11 mouse cellular contexts compared by ENCODE assay signal in the genomic region with DNA sequence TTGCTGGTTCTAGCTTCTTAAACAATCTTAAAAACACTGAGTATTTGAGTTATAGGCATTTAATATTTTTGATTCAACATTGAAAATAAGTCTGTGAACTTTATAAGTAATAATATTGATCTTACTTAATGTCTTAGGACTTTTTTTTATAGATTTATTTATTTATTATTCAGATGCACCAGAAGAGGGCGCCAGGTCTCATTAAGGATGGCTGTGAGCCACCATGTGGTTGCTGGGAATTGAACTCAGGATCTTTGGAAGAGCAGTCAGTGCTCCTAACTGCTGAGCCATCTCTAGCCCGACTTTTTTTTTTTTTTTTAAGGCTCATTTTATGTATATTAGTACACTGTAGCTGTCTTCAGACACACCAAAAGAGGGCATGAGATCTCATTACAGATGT. TPM values are rescaled to one million over a fixed set of nuclear protein-coding genes. Genes with fewer than 3 reads are reported as not detected.
A peak's percentile ranks its signal among the peaks of the same experiment; 100 is the strongest.
DNase-seq lines count a peak whose midpoint lies in the region; ATAC-seq lines count a peak whose summit lies in the region.
"Had no signal": no experiment of that assay in that cellular context is flagged by ENCODE, and none has a peak within 500 bp of the region (broad histone marks: within the 10 kb centered on the region; RNA-seq: fewer than 3 reads in every experiment).

No protein-coding gene starts in this region.

- no peak overlapping the region for H3K9ac ChIP-seq in midbrain, embryonic 14.5 days (replicated peaks; ENCODE audit: low read length)
- H3K9ac ChIP-seq: embryonic facial prominence, embryonic 12.5 days; stomach, embryonic 15.5 days had no signal

- H3K4me3 ChIP-seq in erythroblast, embryonic 14.5 days (replicated peaks), result peak overlapping the region; percentile 90
- H3K4me3 ChIP-seq in midbrain, embryonic 14.5 days (replicated peaks; ENCODE audit: low read depth, low read length), result no peak overlapping the region
- H3K4me3 ChIP-seq in midbrain, embryonic 10.5 days, result no peak overlapping the region
- H3K4me3 ChIP-seq: embryonic facial prominence, embryonic 12.5 days; stomach, embryonic 15.5 days had no signal

- H3K4me1 ChIP-seq in erythroblast, embryonic 14.5 days (ENCODE audit: control insufficient read depth), result peaks cover 45% of the 10 kb centered on the region
- H3K4me1 ChIP-seq in midbrain, embryonic 14.5 days (ENCODE audit: control insufficient read depth, insufficient read depth, low read length), result peaks cover 26% of the 10 kb centered on the region
- H3K4me1 ChIP-seq in midbrain, embryonic 10.5 days, result peaks cover 23% of the 10 kb centered on the region

- H3K4me2 ChIP-seq in midbrain, embryonic 14.5 days (ENCODE audit: low read length), result no peak overlapping the region

- WGBS in midbrain, embryonic 14.5 days, result 60% methylated on average over 2 of the region's 2 CpGs
- WGBS in midbrain, embryonic 10.5 days, result 55% methylated on average over 2 of the region's 2 CpGs

- ATAC-seq in erythroblast, adult 5-6 weeks (replicated peaks; ENCODE audit: low FRiP score, poor library complexity, severe bottlenecking), result no peak
- ATAC-seq in midbrain, embryonic 14.5 days (ENCODE audit: low FRiP score, low TSS enrichment), result no peak

- no peaks in the 10 kb centered on the region for H3K9me3 ChIP-seq in erythroblast, embryonic 14.5 days (ENCODE audit: control insufficient read depth, low read length)
- H3K9me3 ChIP-seq in midbrain, embryonic 14.5 days (ENCODE audit: control insufficient read depth, low read length), result no peaks in the 10 kb centered on the region
- H3K9me3 ChIP-seq in midbrain, embryonic 10.5 days (replicated peaks), result no peaks in the 10 kb centered on the region
- H3K9me3 ChIP-seq: embryonic facial prominence, embryonic 12.5 days; stomach, embryonic 15.5 days had no signal

- H3K36me3 ChIP-seq in erythroblast, embryonic 14.5 days (ENCODE audit: control insufficient read depth), result peaks cover 44% of the 10 kb centered on the region
- H3K36me3 ChIP-seq in midbrain, embryonic 14.5 days (ENCODE audit: control insufficient read depth, insufficient read depth, low read length), result peaks cover 15% of the 10 kb centered on the region
- H3K36me3 ChIP-seq in midbrain, embryonic 10.5 days, result peaks cover 46% of the 10 kb centered on the region

- no peaks in the 10 kb centered on the region for H3K27me3 ChIP-seq in erythroblast, embryonic 14.5 days (ENCODE audit: control insufficient read depth)
- H3K27me3 ChIP-seq in midbrain, embryonic 14.5 days (ENCODE audit: control insufficient read depth, insufficient read depth, low read length), result no peaks in the 10 kb centered on the region
- no peaks in the 10 kb centered on the region for H3K27me3 ChIP-seq in midbrain, embryonic 10.5 days (ENCODE audit: low read depth, poor library complexity, severe bottlenecking)
- H3K27me3 ChIP-seq: embryonic facial prominence, embryonic 12.5 days; stomach, embryonic 15.5 days had no signal

- DNase-seq in midbrain, embryonic 14.5 days, result peak; percentile 31
- no peak for DNase-seq in midbrain, embryonic 10.5 days (ENCODE audit: low spot score)
- DNase-seq in c-Kit-negative CD71-positive TER-119-positive erythroid progenitor cells, embryonic 14.5 days (ENCODE audit: low read depth, low spot score), result peak; percentile 38
- DNase-seq in retina, embryonic 14.5 days (ENCODE audit: low spot score), result peak; percentile 58
- DNase-seq in gastrocnemius, postnatal 4 days (ENCODE audit: low spot score in 2 of 2), result no peak
- DNase-seq in adrenal gland, adult 18-20 months (ENCODE audit: low spot score in 2 of 2), result no peak
- DNase-seq: heart, adult 11 months had no signal

- H3K27ac ChIP-seq in midbrain, embryonic 14.5 days (replicated peaks; ENCODE audit: low read depth, low read length), result no peak overlapping the region
- H3K27ac ChIP-seq in midbrain, embryonic 10.5 days (replicated peaks), result no peak overlapping the region
- H3K27ac ChIP-seq: embryonic facial prominence, embryonic 12.5 days; stomach, embryonic 15.5 days had no signal

RNA-seq across cellular contexts. Expression of gene Bclaf1, which starts 2.5 kb away (rescaled TPM):
- polyA plus RNA-seq in erythroblast, embryonic 14.5 days (2012), result 0.81 and 2.7 TPM in 2 replicates
- total RNA-seq in erythroblast, adult 5-6 weeks (2015; ENCODE audit: low replicate concordance), result 70.5 and 83.8 TPM in 2 replicates
- 218 and 248 TPM in 2 replicates for total RNA-seq in erythroblast, adult 5-6 weeks (2017; ENCODE audit: low replicate concordance)
- 113 and 148 TPM in 2 replicates for polyA plus RNA-seq in midbrain, embryonic 14.5 days (2014; fragmentation: Nextera tagmentation; extraction: Ambion mirVana)
- polyA plus RNA-seq in midbrain, embryonic 10.5 days (2016; fragmentation: Nextera tagmentation; extraction: Ambion mirVana), result 154 and 165 TPM in 2 replicates
- total RNA-seq in gastrocnemius, postnatal 4 days (2021), result 100 to 1,000 TPM in 1 of 2 experiments, 10 to 100 TPM in 1; 85.0 to 101 TPM
- 100 to 1,000 TPM in 1 of 2 experiments, 10 to 100 TPM in 1; 83.8 to 128 TPM for total RNA-seq in adrenal gland, adult 18-20 months (2021)

RNA-seq across cellular contexts. Expression of gene Mtfr2, which starts 32.8 kb away (rescaled TPM):
- 0.42 and 0.93 TPM in 2 replicates for polyA plus RNA-seq in erythroblast, embryonic 14.5 days (2012)
- 20.8 and 24.5 TPM in 2 replicates for total RNA-seq in erythroblast, adult 5-6 weeks (2015; ENCODE audit: low replicate concordance)
- total RNA-seq in erythroblast, adult 5-6 weeks (2017; ENCODE audit: low replicate concordance), result 5.2 and 10.9 TPM in 2 replicates
- polyA plus RNA-seq in midbrain, embryonic 14.5 days (2014; fragmentation: Nextera tagmentation; extraction: Ambion mirVana), result 0.47 and 0.68 TPM in 2 replicates
- 2.8 and 2.9 TPM in 2 replicates for polyA plus RNA-seq in midbrain, embryonic 10.5 days (2016; fragmentation: Nextera tagmentation; extraction: Ambion mirVana)
- 1 to 10 TPM; 1.8 to 2.4 TPM for total RNA-seq in gastrocnemius, postnatal 4 days (2021)
- under 1 TPM; 0.54 to 0.63 TPM for total RNA-seq in adrenal gland, adult 18-20 months (2021)

Comparison
In these comparisons a context has a peak if more than half of its experiments do, and no peak if none do; other contexts are left out.
1. DNase-seq: peak in midbrain, embryonic 14.5 days (single experiment), c-Kit-negative CD71-positive TER-119-positive erythroid progenitor cells, embryonic 14.5 days (single experiment) and retina, embryonic 14.5 days (single experiment); none in midbrain, embryonic 10.5 days (single experiment), gastrocnemius, postnatal 4 days (0 of 2) and adrenal gland, adult 18-20 months (0 of 2).